Mouse (Mus musculus): ENCODE results near the gene Rnf144a. TPM values are rescaled to one million over a fixed set of nuclear protein-coding genes. Genes with fewer than 3 reads are reported as not detected.

Gene Rnf144a
- polyA plus RNA-seq, 2 experiments: 0.60 to 0.74 TPM

DNA sequence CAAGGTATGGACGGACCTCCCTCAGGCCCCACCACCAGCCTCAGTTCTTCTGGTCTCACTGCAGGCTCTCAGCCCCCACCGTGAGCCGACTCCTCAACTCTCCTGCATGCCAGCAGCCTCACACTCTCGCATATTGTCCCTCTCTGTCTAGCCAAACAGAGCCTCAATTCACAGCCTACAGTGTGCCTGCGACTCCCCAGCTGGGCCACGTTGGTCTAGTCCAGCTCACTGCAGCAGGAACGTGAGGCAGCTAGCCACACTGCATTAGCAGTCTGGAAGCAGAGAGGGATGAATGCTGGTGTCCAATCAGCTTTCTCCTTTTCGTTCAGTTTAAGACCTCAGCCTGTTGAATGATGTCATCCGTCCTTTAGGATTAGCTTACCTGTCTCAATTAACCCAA is 28.1 kb downstream of the Rnf144a start:
- Histone ChIP-seq H3K27ac (no peak overlapping the region), H3K27me3 (ENCODE audit: control insufficient read depth, insufficient read depth, low read length) (no peaks in the 10 kb centered on the region), H3K4me1 (replicated peaks; ENCODE audit: control insufficient read depth in 2 of 2, insufficient read depth in 2 of 2, low read length in 1 of 2) (no peaks in the 10 kb centered on the region), H3K9me3 (ENCODE audit: control insufficient read depth, low read length) (no peaks in the 10 kb centered on the region), H3K9ac (replicated peaks) (no peak overlapping the region), H3K36me3 (replicated peaks; ENCODE audit: control insufficient read depth, insufficient read depth, low read depth) (no peaks in the 10 kb centered on the region), H3K4me3 (ENCODE audit: insufficient read depth in 1 of 2, low read depth in 2 of 2, low read length in 2 of 2) (no peak overlapping the region), H3K4me2 (ENCODE audit: low read depth) (no peak overlapping the region)
- ATAC-seq (ENCODE audit: insufficient read depth) (no peak), DNase-seq (ENCODE audit: low read depth in 3 of 3, low spot score in 3 of 3) (no peak)
- TF ChIP-seq CTCF (IDR thresholded peaks at IDR 0.05; ENCODE audit: low read depth) (no peak), EP300 (IDR thresholded peaks at IDR 0.05; ENCODE audit: low read depth) (no peak)
- 62% methylated on average over 9 of the region's 9 CpGs for WGBS (ENCODE audit: insufficient replicate concordance)

DNA sequence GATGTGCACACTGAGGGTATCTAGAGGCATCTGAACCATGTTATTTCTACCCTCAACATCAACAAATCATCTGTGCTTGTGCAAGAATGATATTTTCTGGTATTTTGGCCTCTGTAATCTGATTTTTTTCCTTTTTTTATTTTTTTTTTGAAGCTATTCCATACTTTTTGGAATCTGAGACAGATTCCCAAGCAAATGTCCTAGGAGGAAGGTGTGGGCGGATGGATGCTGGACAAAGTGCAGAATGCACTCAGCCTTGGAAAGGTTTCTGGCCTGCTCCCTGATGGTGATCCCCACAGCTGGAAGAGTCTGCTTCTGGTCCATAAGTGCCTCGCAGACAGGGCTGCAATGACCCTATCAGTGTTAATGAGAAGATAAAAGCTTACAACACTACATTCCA is 28.9 kb downstream of the Rnf144a start:
- no peak overlapping the region for H3K9ac ChIP-seq (replicated peaks)
- 46% methylated on average over 2 of the region's 2 CpGs for WGBS (ENCODE audit: insufficient replicate concordance)
- DNase-seq (ENCODE audit: low read depth in 3 of 3, low spot score in 3 of 3): no peak
- TF ChIP-seq EP300 (IDR thresholded peaks at IDR 0.05; ENCODE audit: low read depth) (no peak), CTCF (IDR thresholded peaks at IDR 0.05; ENCODE audit: low read depth) (no peak)
- no peaks in the 10 kb centered on the region for H3K36me3 ChIP-seq (replicated peaks; ENCODE audit: control insufficient read depth, insufficient read depth, low read depth)
- H3K4me2 ChIP-seq (ENCODE audit: low read depth): no peak overlapping the region
- no peak for ATAC-seq (ENCODE audit: insufficient read depth)
- H3K4me1 ChIP-seq (replicated peaks; ENCODE audit: control insufficient read depth in 2 of 2, insufficient read depth in 2 of 2, low read length in 1 of 2): no peaks in the 10 kb centered on the region
- no peak overlapping the region for H3K27ac ChIP-seq
- no peaks in the 10 kb centered on the region for H3K27me3 ChIP-seq (ENCODE audit: control insufficient read depth, insufficient read depth, low read length)
- no peak overlapping the region for H3K4me3 ChIP-seq (ENCODE audit: insufficient read depth in 1 of 2, low read depth in 2 of 2, low read length in 2 of 2)
- no peaks in the 10 kb centered on the region for H3K9me3 ChIP-seq (ENCODE audit: control insufficient read depth, low read length)

DNA sequence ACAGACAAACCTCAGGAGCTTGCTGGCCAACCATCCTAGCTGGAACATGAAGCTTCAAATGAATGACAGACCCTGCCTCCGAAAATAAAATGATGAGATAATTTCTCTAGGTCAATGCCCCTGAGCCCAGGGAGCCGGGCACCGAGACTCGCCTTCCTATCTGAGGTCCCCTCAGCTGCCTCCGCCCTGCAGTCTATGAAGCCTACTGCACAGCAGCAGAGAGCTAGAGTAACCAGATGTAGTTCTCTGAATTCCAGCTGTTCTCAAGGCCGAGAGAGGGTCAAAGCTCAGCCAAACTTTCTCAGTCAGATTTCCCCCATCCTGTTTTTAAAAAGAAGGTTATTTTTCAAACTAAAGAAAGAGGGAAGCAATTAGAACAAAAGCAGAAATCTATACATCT is 29.3 kb downstream of the Rnf144a start:
- Histone ChIP-seq H3K4me1 (replicated peaks; ENCODE audit: control insufficient read depth in 2 of 2, insufficient read depth in 2 of 2, low read length in 1 of 2) (no peaks in the 10 kb centered on the region), H3K9ac (replicated peaks) (no peak overlapping the region), H3K4me2 (ENCODE audit: low read depth) (no peak overlapping the region), H3K9me3 (ENCODE audit: control insufficient read depth, low read length) (no peaks in the 10 kb centered on the region), H3K36me3 (replicated peaks; ENCODE audit: control insufficient read depth, insufficient read depth, low read depth) (no peaks in the 10 kb centered on the region), H3K27ac (no peak overlapping the region), H3K4me3 (ENCODE audit: insufficient read depth in 1 of 2, low read depth in 2 of 2, low read length in 2 of 2) (no peak overlapping the region), H3K27me3 (ENCODE audit: control insufficient read depth, insufficient read depth, low read length) (no peaks in the 10 kb centered on the region)
- no peak for TF ChIP-seq EP300 (IDR thresholded peaks at IDR 0.05; ENCODE audit: low read depth)
- WGBS (ENCODE audit: insufficient replicate concordance): 62% methylated on average over 6 of the region's 6 CpGs
- DNase-seq (ENCODE audit: low read depth in 3 of 3, low spot score in 3 of 3): no peak
- ATAC-seq (ENCODE audit: insufficient read depth): no peak

DNA sequence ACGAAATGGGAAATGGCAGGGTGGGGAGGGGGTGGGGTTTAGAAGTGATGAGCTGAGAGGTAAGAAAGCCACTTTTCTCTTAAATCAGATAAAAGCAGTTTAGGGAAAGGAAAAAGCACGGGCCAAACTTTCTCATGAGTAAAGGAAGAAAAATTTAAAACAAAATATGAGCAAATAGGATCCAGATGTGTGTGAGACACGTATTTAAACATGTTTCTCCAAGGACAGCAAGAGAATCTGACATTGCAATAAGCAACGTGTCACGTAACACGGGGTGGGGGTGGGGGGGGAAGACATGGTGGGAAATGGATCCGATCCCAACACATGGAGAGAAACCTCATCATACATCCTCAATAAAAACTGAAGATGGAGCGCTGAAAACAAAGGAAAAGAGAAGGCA is 33.3 kb downstream of the Rnf144a start:
- Histone ChIP-seq H3K27me3 (ENCODE audit: control insufficient read depth, insufficient read depth, low read length) (no peaks in the 10 kb centered on the region), H3K4me3 (ENCODE audit: insufficient read depth in 1 of 2, low read depth in 2 of 2, low read length in 2 of 2) (no peak overlapping the region), H3K4me2 (ENCODE audit: low read depth) (no peak overlapping the region), H3K9me3 (ENCODE audit: control insufficient read depth, low read length) (no peaks in the 10 kb centered on the region), H3K36me3 (replicated peaks; ENCODE audit: control insufficient read depth, insufficient read depth, low read depth) (no peaks in the 10 kb centered on the region), H3K27ac (no peak overlapping the region), H3K4me1 (replicated peaks; ENCODE audit: control insufficient read depth in 2 of 2, insufficient read depth in 2 of 2, low read length in 1 of 2) (no peaks in the 10 kb centered on the region), H3K9ac (replicated peaks) (no peak overlapping the region)
- no peak for TF ChIP-seq EP300 (IDR thresholded peaks at IDR 0.05; ENCODE audit: low read depth)
- TF ChIP-seq CTCF (IDR thresholded peaks at IDR 0.05; ENCODE audit: low read depth): no peak
- ATAC-seq (ENCODE audit: insufficient read depth) (no peak), DNase-seq (ENCODE audit: low read depth in 3 of 3, low spot score in 3 of 3) (no peak)
- WGBS (ENCODE audit: insufficient replicate concordance): 63% methylated on average over 8 of the region's 8 CpGs

DNA sequence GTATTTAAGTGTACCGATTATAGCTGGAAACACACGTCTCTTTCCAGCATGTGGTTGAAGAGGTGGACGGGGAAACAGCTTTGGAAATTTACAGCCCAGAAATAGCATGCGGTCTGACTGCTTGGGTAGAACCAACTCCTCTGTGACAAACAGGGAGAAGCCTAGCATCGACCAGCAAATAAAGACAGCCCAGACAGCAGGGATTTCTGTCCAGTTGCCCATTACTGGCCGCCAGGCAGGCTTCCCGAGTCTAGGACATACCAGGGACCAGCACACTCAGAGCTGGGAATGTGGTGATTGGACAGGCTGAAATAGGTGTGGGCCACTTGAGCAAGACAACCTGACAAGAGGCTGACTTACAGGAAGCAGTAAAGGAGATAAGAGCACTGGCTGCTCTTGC is 35.3 kb downstream of the Rnf144a start:
- H3K4me1 ChIP-seq (replicated peaks; ENCODE audit: control insufficient read depth in 2 of 2, insufficient read depth in 2 of 2, low read length in 1 of 2): no peaks in the 10 kb centered on the region
- H3K27me3 ChIP-seq (ENCODE audit: control insufficient read depth, insufficient read depth, low read length): no peaks in the 10 kb centered on the region
- TF ChIP-seq CTCF (IDR thresholded peaks at IDR 0.05; ENCODE audit: low read depth) (no peak), EP300 (IDR thresholded peaks at IDR 0.05; ENCODE audit: low read depth) (no peak)
- H3K36me3 ChIP-seq (replicated peaks; ENCODE audit: control insufficient read depth, insufficient read depth, low read depth): no peaks in the 10 kb centered on the region
- no peak for DNase-seq (ENCODE audit: low read depth in 3 of 3, low spot score in 3 of 3)
- no peak overlapping the region for H3K27ac ChIP-seq
- ATAC-seq (ENCODE audit: insufficient read depth): no peak
- no peak overlapping the region for H3K4me2 ChIP-seq (ENCODE audit: low read depth)
- H3K9ac ChIP-seq (replicated peaks): no peak overlapping the region
- 62% methylated on average over 7 of the region's 7 CpGs for WGBS (ENCODE audit: insufficient replicate concordance)
- H3K4me3 ChIP-seq (ENCODE audit: insufficient read depth in 1 of 2, low read depth in 2 of 2, low read length in 2 of 2): no peak overlapping the region
- H3K9me3 ChIP-seq (ENCODE audit: control insufficient read depth, low read length): no peaks in the 10 kb centered on the region

DNA sequence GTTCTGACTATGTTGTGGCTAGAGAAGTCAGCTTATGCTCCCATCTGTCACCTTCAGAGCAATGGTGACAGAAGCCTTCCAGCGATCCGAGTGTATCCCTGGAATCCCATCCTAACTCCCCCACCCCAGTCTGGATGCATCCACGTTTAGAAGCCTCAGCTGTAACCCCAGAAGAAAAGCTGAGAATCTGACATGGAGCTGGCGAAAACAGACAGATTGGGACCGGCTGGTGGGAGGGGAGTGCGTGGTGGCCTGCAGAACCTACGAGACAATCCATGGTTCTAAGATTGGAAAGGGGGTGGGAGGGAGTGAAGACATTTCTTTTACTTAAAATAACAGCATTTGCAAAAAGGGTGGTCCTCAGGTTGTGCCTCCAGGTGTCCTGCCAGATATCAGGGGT is 37.4 kb downstream of the Rnf144a start:
- TF ChIP-seq CTCF (IDR thresholded peaks at IDR 0.05; ENCODE audit: low read depth): no peak
- TF ChIP-seq EP300 (IDR thresholded peaks at IDR 0.05; ENCODE audit: low read depth): no peak
- ATAC-seq (ENCODE audit: insufficient read depth) (no peak), DNase-seq (ENCODE audit: low read depth in 3 of 3, low spot score in 3 of 3) (no peak)
- 67% methylated on average over 7 of the region's 7 CpGs for WGBS (ENCODE audit: insufficient replicate concordance)
- Histone ChIP-seq H3K4me3 (ENCODE audit: insufficient read depth in 1 of 2, low read depth in 2 of 2, low read length in 2 of 2) (no peak overlapping the region), H3K27ac (no peak overlapping the region), H3K4me2 (ENCODE audit: low read depth) (no peak overlapping the region), H3K36me3 (replicated peaks; ENCODE audit: control insufficient read depth, insufficient read depth, low read depth) (no peaks in the 10 kb centered on the region), H3K27me3 (ENCODE audit: control insufficient read depth, insufficient read depth, low read length) (no peaks in the 10 kb centered on the region), H3K9ac (replicated peaks) (no peak overlapping the region), H3K9me3 (ENCODE audit: control insufficient read depth, low read length) (no peaks in the 10 kb centered on the region), H3K4me1 (replicated peaks; ENCODE audit: control insufficient read depth in 2 of 2, insufficient read depth in 2 of 2, low read length in 1 of 2) (no peaks in the 10 kb centered on the region)
